ENCODE assay signal across 8 mouse cellular contexts in genomic region chr12:91384281-91385017, GRCm38 (mm10). TPM values are rescaled to one million over a fixed set of nuclear protein-coding genes. Genes with fewer than 3 reads are reported as not detected.
DNase-seq lines count a peak whose midpoint lies in the region; ATAC-seq lines count a peak whose summit lies in the region.

Gene Cep128 (minus strand): TSS chr12:91384409.
Gene Tshr (plus strand): TSS chr12:91384563.

- peak within 1 kb of the TSS; percentile 92 for H3K4me2 ChIP-seq in hindbrain, embryonic 15.5 days

- peak; percentile 93 for DNase-seq in T-cell, adult 2 months (ENCODE audit: low spot score)
- peak; percentile 89 to 91 for DNase-seq in cerebellum, postnatal 36 days
- peak; percentile 88 to 96 for DNase-seq in frontal cortex, postnatal 36 days (ENCODE audit: low spot score in 2 of 2)
- DNase-seq in left cerebral cortex, adult 11 months (ENCODE audit: low spot score), result peak; percentile 88
- peak; percentile 92 to 94 for DNase-seq in lung, postnatal 4 days
- DNase-seq in retina, postnatal 7 days (ENCODE audit: low read depth, low spot score), result peak; percentile 86
- DNase-seq in urinary bladder, adult 2 months (ENCODE audit: low spot score), result peak; percentile 66

- H3K9ac ChIP-seq in hindbrain, embryonic 15.5 days, result peak within 1 kb of the TSS; percentile 40

- 1% methylated on average over 27 of the region's 27 CpGs for WGBS in hindbrain, embryonic 15.5 days

- H3K27ac ChIP-seq in hindbrain, embryonic 15.5 days (replicated peaks), result no peak within 1 kb of the TSS

- H3K4me1 ChIP-seq in hindbrain, embryonic 15.5 days (replicated peaks), result peaks cover 5% of the 10 kb centered on the region

- no peaks in the 10 kb centered on the region for H3K9me3 ChIP-seq in hindbrain, embryonic 15.5 days

- H3K4me3 ChIP-seq in hindbrain, embryonic 15.5 days, result peak within 1 kb of the TSS; percentile 55

- ATAC-seq in hindbrain, embryonic 15.5 days (ENCODE audit: low FRiP score, low read depth), result peak; percentile 100

- no peaks in the 10 kb centered on the region for H3K36me3 ChIP-seq in hindbrain, embryonic 15.5 days

- H3K27me3 ChIP-seq in hindbrain, embryonic 15.5 days, result no peaks in the 10 kb centered on the region

RNA-seq across cellular contexts. Expression of gene Cep128, which starts in this region (rescaled TPM):
- 3.6 and 4.2 TPM in 2 replicates for polyA plus RNA-seq in hindbrain, embryonic 15.5 days (2015; fragmentation: Nextera tagmentation; extraction: Ambion mirVana)
- 1.9 and 3.0 TPM in 2 replicates for polyA plus RNA-seq in urinary bladder, adult 2 months (2012; rRNA removed)

RNA-seq across cellular contexts. Expression of gene Tshr, which starts in this region (rescaled TPM):
- polyA plus RNA-seq in hindbrain, embryonic 15.5 days (2015; fragmentation: Nextera tagmentation; extraction: Ambion mirVana), result 0.67 and 0.81 TPM in 2 replicates
- polyA plus RNA-seq in urinary bladder, adult 2 months (2012; rRNA removed), result 0.44 and 0.78 TPM in 2 replicates
